Mouse (Mus musculus) retina, adult 2 months (tissue): ENCODE measurements around the gene Exosc5.

Source experiments
- DNase-seq: peaks from one replicate; pipeline ENCODE4 v3.0.0-alpha.2; 2012; ENCODE audit warnings: low read depth, low spot score

The Exosc5 gene

DNA sequence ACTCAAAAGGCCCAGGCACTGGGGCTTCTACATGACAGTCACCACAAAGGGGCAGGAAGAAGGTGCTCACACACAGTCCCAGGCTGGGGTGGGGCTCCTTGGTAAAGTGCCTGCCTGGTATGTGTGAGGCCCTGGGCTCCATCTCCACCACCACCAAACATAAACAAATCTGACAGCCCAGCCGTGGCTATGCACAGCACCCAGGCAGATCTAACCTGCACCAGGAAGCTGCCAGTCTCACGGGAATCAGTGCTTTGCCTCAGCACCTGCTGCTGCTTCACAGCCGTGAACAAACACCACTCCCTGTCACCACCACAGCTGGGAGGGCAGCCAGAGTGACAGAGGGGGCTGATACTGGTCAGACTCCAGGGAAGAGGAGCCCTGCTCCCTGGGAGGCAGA lies 22.6 kb upstream of the Exosc5 start:
- no peak for DNase-seq

DNA sequence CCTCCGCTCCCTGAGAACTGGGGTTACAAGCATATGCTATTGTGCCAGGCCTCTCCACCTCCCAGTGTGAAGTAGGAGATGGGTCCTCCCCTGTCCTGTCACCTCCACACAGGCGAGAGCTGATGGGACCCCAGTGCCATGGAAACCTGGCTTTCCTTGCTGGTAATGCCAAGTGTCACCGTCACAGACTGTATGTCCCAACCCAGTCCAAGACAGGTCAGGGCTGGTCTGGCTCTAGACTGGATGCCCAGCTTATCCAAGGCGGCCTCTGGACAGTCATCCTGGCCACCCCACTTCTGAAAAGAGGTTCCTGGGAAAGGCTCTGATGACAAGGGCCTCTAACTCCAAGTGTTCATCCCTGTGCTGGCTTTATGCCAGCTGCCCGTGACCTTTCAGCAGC lies 21.9 kb upstream of the Exosc5 start:
- no peak for DNase-seq

DNA sequence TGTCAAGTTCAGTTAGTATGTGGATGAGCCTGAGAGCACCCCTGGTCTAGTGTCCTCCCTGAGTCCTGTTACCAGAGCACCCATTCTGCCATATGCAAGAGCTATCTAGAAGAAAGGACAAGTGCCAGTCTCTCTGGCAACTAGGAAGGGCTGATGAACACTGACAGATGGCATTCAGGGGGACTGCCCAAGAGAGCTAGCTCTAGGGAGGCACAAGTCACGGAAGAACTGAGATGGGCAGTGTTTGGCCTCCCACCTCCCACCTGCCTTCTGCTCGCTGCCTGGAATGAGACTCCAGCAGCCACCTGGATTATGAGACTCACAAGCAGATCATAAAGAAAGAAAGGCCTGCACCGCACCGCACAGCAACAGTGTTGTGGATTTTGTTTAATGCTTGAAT lies 19.2 kb upstream of the Exosc5 start:
- DNase-seq = no peak

DNA sequence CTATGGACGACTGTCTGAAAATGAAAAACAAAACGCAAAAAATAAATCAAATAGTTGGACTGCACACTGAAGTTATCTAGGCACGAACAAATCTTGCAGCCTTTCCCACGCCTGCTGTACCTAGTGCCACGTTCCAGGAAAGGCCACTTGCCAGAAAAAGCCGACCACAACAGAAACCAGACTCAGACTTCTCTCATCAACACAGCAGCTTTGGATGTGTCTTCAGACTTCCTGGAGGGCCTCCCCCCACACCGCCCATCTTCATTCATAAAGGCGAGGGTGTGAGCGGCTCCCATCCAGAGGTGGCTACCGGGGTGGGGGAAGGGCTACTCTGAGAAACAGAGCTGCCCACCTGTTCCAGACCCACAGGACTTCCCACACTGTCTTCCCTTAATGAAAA lies 14.8 kb upstream of the Exosc5 start:
- DNase-seq = no peak

DNA sequence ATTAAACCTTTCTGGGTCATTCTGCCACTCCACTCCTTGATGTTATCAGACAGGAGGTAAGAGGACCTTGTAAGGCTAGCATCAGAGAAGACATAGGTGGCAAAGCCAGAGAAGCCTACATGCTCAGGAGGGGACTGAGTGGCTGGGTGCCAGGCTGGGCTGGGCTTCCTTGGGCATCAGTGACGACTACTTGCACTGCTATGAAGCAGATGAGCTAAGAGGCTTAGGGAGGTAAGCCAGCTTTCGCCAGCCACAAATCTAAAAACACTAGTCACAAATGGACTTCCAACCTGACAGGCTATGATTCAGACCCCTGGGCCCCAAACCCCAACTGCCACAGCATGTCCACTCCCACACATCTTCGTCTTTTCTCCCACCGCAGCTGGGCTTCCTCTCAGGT lies 14.3 kb upstream of the Exosc5 start:
- peak; percentile 72 for DNase-seq

DNA sequence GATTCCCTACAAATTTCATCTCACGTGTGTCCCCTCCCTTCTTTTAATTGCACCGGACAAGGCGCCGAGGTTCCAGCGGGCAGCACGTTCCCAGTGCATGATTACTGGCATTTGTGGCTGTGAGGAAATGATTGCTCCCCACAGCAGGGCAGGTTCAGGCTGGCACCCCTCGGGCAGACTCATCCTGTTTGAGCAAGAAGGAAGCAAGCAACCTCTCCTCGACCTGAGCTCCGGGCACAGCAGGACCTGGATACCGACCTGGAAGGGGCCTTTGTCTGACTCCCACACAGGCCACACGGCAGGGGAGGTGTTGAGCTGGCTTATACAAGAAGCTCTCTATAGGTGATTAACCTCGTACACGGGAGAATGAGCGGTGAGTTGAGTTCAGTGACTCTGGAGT lies 13.9 kb upstream of the Exosc5 start:
- DNase-seq = peak; percentile 41

DNA sequence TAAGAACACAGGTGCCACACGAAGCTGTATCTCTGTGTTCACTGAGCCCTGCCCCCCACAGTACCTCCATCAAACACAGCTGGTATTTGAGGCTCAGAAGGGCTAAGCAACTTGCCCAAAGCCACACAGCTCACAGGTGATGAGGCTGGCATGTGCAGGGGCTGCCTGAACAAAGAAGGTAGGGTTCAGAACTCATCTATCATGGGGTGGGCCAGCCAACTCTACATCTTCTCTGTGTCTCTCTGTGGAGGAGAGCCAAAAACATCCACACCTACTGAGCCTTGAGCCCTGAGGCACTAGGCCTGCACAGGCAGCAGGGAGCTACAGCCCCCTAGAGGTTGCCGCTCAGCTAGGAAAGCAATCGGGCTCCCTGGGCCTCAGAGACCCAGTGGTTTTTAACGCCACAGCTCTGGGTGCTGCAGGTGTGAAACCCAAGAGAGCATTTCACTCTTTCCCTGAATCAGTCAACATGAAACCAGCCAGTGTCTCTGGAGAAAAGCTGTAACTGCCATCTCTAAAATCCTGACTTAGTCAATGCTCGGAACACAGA lies 11.3 kb upstream of the Exosc5 start:
- DNase-seq = no peak

DNA sequence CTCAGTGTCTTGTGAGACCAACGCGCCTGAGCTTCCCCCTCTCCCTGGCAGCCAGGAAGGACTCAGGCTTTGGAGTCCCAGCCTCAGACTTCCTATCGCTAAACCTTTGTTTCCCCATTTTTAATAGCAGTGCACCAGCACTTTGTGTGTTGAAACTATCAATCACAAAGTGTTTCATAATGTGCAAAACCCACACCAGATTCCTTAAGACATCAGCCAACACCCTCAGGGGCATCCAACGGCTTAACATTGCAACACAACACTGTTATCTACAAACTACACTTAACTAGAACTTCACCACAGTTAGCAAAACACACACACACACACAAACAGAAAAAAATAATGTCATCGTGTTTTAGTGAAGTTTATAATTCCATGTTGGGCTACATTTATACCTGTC lies 9.1 kb upstream of the Exosc5 start:
- no peak for DNase-seq

DNA sequence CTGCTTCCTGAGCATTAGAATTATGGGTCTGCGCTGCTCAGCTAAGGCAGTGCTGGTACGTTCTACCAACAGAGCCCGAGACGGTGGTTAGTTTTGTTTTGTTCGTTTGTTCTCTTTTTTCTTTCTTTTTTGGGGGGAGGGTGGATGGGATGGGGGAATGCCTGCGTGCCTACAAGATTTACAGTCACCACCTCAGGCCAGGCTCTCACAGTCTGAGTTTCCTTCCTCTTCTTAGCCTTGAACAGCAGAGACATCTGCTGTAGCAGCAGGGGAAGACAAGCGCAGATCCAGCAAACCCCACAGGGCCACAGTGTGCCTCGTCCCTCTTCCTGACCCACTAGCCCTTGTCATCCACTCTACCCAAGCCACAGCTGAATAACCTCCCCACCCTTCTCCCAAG lies 7.7 kb upstream of the Exosc5 start:
- no peak for DNase-seq

DNA sequence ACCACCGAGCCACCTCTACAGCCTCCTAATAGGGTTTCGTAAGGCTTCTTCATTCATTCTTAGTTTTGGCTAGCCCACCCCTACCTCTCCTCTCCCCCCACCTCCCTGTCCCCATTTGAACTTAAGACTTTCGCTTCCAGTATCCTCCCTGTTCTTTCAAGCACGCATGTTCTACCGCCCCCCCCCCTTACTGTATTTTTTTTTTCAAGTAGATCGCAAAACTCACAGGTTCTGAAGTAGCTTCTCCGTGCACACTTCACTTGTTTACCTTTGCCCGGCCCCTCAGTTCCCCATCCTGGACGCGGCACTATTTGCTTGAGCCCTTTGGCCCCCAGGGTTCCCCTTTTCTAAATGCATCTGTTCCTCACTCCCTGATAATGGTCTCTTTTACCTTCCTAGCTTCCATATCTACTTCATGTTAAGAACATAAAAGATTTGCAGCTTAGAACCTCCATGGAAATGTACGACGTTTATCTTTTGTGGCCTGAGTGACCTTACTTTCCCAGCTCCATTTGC lies 6.7 kb upstream of the Exosc5 start:
- DNase-seq = no peak

DNA sequence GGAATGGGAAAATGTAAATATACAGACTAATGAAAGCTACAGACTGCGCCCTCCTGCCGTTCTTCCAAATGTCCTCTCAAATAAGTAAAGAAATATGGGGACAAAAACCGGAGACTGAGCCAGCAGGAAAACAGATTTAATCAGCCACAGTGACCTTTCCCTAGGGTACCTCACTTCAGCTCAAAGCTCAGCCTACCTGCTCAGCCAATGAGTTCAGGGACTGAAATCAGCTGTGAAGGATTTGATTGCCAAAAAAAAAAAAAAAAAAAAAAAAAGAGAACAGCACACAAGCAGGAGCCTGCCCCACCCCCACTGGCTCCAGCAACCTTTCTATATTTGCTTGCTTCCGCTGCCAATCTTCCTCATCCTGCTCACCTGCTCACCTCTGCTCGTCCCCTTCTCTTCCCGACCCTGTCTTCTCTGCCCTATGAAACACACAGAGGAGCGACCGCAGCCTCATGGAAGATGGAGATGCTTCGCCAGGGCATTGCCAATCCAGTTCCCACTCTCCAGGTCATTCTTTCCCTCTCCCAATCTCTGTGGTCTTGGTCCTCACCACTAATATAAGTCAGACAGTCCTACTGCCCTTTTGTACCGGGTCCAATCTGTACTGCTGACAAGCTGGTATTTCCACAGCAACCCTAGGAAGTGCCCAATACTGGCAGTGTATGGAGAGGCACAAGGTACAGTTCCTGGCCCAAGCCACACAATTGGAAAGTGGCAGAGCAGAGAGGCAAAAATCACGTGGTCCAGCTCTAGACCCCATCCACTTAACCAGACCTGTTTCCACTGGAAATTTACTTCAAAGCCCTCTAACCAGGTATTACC lies 3.1 kb upstream of the Exosc5 start:
- no peak for DNase-seq

DNA sequence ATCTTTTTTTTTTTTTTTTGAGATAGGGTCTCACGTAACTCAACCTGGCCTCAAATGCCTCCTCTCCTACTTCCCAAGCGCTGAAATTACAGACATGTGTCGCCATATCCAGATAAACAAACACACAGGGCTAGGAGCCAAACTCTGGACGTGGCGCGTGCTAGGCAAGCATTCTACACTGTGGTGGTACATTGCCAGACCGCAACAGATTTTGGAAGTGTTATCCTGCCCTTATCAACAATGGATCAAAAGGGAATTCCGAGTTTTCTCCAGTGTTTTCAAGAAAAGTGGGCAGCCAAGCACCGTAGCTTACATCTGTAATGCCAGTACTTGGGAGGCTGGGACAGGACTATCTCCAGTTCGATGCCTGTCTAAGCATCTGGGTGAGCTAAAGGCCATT lies 1.2 kb upstream of the Exosc5 start:
- no peak for DNase-seq

DNA sequence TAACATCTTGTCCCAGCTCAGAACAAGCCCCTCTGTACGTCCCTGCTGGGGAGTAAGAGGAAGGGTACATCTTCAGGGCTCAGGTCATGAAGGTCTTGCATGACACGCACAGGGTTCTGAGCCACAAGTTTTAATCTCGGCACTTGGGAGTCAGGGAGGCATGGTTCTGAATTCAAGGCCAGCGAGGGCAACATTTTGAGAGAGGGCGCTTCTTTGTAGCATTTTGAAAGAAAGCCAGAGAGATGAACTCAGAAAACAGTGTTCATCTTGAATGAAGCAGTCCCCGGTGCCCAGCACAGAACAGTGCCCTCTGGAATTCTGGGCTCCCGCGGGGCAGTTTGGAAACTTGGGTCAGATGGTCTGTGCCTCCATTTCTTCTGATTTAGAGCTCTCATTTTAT lies 7.4 kb downstream of the Exosc5 start:
- DNase-seq = no peak

DNA sequence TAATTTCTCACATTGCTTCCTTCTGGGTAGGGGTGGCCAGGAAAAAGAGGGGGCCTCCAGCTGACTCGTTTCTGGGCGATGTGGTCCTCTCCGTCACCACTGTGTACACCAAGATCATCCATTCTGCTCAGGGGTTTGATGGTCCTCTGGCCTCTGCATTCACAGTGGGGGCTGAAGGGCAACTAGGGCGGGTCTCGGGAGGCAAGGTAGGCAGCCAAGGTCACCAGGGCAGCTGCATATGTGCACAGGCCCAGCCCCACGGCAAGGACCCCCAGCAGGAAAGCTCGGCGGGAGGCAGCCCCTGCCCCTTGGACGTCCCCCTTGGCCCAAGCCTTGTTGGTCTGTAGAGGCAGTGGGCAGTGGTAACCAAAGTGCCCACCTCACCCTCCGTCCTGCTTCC lies 10.2 kb downstream of the Exosc5 start:
- DNase-seq = no peak

DNA sequence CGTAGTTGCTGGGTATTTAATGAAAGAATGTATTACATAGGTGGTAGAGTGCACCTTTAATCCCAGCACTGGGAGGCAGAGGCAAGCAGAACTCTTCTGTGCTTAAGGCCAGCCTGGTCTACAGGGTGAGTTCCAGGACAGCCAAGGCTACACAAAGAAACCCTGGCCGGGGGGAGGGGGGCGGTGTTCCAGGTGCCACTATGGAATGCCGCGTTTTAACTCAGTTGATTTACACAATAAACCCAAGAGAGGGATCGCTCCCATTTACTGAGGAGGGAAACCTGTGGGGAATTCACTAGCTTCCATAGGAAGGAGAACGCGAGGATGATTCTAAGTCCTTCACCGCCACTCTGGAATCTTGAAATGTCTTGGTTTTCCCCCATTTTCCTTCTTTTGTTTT lies 10.7 kb downstream of the Exosc5 start:
- DNase-seq = no peak

DNA sequence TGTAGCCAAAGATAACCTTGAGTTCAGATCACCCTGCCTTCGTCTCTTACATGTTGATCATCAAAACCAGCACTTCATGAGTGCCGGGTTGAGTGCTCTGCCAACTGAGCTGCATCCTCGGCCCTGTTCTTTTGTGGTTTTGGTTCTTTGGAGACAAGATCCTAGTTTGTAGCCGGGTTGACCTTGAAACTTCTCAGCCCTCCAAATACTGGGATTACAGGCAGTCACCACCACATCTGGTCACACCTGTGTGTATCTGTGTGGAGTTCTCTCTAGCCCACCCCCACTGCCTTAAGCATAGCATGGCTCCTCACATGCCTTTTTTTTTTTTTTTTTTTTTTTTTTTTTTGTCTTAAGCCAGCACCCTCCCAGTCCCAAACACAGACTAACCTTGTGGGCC lies 11.1 kb downstream of the Exosc5 start:
- no peak for DNase-seq

DNA sequence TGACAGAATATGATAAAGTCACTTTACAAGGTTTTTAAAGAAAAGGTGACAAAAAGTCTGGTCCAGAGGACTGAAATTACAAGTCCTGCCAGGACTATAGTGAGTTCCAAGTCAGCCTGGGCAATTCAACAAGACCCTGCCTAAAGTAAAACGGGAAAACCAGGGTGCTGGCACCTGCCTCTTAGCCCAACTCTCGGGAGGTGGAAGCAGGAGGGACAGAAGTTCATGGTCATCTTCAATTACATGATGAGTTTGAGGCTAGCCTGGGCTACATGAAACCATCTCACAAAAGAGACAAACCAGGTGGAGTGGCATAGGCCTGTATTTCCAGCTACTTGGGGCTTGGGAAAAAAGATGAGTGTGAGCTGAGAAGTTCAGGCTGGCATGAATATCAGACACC lies 12.7 kb downstream of the Exosc5 start:
- no peak for DNase-seq

DNA sequence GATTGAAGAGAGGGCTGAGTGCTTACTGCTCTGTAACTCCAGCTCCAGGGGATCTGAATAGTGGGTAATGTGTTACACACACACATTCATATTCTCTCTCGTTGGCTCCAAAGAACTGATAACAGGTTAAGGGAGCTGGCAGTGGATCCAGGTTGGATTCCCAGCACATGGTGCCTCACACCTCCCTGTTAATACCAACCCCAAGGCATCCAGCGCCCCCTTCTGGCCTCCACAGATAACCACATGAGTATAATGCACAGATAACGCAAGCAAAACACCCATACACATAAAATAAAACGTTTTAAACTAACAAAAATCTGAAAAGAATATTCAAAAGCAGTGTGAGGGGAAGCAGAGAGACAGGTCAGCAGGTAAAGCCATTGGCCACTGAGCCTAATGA lies 13.5 kb downstream of the Exosc5 start:
- no peak for DNase-seq

DNA sequence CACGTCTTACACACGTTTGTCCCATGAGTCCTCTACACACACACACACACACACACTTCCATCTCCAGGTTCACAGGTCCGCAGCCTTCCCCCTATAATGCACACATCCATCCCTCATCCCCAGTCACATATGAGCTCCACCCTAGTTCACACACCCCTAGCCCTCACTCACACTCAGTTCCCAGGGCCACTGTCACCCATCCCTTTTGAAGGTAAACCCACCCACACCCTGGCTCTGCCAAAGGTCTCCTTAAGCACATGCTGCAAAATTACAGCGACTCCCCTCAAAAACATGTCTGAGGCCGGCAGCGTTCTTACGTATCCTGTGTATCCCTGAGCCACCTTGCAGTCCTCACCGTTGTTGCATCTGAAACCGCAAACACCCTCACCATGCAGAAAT lies 15.3 kb downstream of the Exosc5 start:
- DNase-seq = no peak

DNA sequence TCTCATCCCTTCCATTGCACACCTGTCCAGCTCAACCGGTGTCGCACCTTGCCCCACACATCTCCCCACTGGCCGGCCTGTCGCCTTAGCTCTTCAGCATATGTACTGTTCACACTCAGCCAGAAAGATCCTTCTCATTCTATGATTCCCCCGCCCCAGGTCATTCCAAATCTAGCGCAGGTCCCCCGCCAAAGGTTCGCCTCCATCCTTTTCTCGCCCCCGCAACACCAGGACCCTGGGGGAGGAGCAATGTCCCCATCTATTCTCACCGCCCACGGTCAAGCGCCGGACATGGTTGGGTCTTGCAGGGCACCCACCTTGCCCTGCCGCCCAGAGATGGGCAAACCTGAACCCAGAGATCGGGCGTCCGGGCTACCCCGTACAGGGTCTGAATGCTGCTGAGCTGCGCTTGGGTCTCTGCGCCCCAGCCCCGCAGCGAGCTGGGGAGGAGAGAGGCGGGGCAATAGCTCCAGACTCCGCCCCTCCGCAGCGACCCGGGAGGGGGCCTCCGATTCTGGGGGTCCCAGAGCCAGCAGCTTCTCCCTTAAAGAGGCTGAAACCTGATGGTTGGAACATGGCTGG lies 15.8 kb downstream of the Exosc5 start, which contains the start of gene Tmem91:
TSS of gene Tmem91 (minus strand) at position 448 of the 582 bp plus-strand sequence.
- DNase-seq = no peak

DNA sequence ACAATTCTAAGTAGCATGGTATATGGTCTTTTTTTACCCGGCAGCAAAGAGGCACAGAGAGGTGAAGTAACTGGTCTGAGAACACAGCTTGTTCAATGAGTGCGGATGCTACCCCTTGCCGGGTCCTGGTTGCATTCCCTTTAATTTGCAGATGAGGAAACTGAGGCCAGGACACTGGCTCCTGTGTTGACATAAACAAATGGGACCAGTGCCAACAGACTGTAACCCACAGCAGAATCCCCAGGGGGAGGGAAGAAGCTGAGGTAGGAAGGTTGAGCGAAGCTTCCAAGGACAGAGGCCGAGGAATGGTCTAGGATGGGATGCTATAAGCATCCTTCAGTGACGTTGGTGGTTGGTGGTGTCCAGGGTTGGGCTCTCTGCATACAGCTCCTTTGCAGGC lies 16.4 kb downstream of the Exosc5 start:
- DNase-seq = no peak

DNA sequence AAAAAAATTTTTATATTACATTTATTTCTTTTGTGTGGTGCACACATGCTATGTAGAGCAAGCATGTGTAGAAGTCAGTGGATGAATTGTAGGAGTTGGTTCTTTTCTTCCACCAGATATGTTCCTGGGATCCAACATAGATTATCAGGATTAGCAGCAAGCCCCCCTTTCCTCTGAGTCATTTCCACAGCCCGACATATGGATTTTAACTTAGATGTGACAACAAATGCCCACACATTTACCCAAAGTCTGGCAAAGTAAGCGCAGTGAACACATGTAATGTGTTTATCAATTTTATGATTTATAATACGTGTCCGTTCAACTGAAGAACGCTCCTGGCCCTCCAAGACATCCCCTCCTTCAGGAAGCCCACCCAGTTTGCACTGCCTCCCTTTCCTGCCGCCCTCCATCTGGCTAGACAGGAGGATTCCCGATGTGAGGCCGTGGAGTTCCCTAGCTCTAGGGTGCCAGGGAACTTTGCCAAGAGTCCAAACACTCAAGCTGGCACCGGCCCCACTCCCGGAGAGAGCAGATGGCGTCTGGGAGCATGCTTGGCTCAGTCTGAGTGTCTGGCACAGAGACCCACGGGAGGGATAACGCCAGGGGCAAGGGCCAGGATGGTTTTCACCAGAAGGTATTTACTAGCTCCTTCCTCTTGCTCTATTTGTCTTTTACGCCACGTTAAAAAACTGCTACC lies 17.3 kb downstream of the Exosc5 start:
- DNase-seq = peak; percentile 51
